Mouse (Mus musculus): ENCODE data around the gene Mars.

Mars gene

GRCm38 (mm10) chr10:127311476-127312355, at the start of gene Mars:
Mars (minus strand) TSS chr10:127311786.
- DNase-seq (ENCODE audit: low spot score), result peak; percentile 77

GRCm38 (mm10) chr10:127360714-127361113, 49.1 kb upstream of the Mars start:
- no peak for DNase-seq (ENCODE audit: low spot score)

GRCm38 (mm10) chr10:127355336-127355735, 43.8 kb upstream of the Mars start:
- no peak for DNase-seq (ENCODE audit: low spot score)

- no peak for DNase-seq (ENCODE audit: low spot score)
Observed at GRCm38 (mm10) chr10:127353909-127354895, 42.6 kb upstream of the Mars start, which contains the start of gene Inhbe. Inhbe (minus strand) TSS chr10:127354411.

GRCm38 (mm10) chr10:127352766-127353165, 41.2 kb upstream of the Mars start:
- no peak for DNase-seq (ENCODE audit: low spot score)

- DNase-seq (ENCODE audit: low spot score), result no peak
Observed at GRCm38 (mm10) chr10:127352187-127352586, 40.6 kb upstream of the Mars start.

GRCm38 (mm10) chr10:127351719-127352118, 40.1 kb upstream of the Mars start:
- DNase-seq (ENCODE audit: low spot score), result no peak

- no peak for DNase-seq (ENCODE audit: low spot score)
Observed at GRCm38 (mm10) chr10:127351285-127351595, 39.7 kb upstream of the Mars start.

- DNase-seq (ENCODE audit: low spot score), result no peak
Observed at GRCm38 (mm10) chr10:127350594-127351284, 39.2 kb upstream of the Mars start.

- no peak for DNase-seq (ENCODE audit: low spot score)
Observed at GRCm38 (mm10) chr10:127349810-127350209, 38.2 kb upstream of the Mars start.

- no peak for DNase-seq (ENCODE audit: low spot score)
Observed at GRCm38 (mm10) chr10:127348957-127349356, 37.4 kb upstream of the Mars start.

- no peak for DNase-seq (ENCODE audit: low spot score)
Observed at GRCm38 (mm10) chr10:127346173-127346572, 34.6 kb upstream of the Mars start.

- no peak for DNase-seq (ENCODE audit: low spot score)
Observed at GRCm38 (mm10) chr10:127343029-127343428, 31.4 kb upstream of the Mars start.

- peak; percentile 67 for DNase-seq (ENCODE audit: low spot score)
Observed at GRCm38 (mm10) chr10:127341891-127342639, 30.5 kb upstream of the Mars start, which contains the start of gene Gli1. Gli1 (minus strand) TSS chr10:127341974.

GRCm38 (mm10) chr10:127341360-127341690, 29.7 kb upstream of the Mars start:
- DNase-seq (ENCODE audit: low spot score), result no peak

- DNase-seq (ENCODE audit: low spot score), result no peak
Observed at GRCm38 (mm10) chr10:127340577-127341359, 29.2 kb upstream of the Mars start.

GRCm38 (mm10) chr10:127339683-127340576, 28.3 kb upstream of the Mars start:
- no peak for DNase-seq (ENCODE audit: low spot score)

- DNase-seq (ENCODE audit: low spot score), result peak; percentile 60
Observed at GRCm38 (mm10) chr10:127338930-127339682, 27.5 kb upstream of the Mars start.
